In the genomic region with DNA sequence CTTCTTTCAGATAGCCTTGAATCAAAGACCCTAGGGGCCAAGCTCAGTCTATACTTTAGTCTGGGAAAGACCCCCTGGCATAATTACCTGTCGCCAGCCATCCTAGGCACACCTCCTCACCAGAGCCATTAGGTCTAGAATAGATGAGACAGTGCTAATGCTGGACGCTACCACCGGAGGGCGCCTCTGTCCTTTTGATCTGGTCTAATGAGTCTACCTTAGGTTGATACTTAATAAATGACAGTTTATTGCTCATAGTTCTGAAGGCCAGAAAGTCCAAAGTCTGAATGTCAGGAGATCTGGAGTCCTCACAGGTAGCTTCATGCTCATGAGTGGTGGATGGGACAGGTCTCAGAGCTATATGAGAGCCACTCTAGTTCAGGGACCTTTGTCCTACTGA, we compare ENCODE assay signal across 8 mouse cellular contexts.
DNase-seq lines count a peak whose midpoint lies in the region; ATAC-seq and TF ChIP-seq lines count a peak whose summit lies in the region.

No protein-coding gene starts in this region.

- H3K9ac ChIP-seq in forebrain, embryonic 14.5 days (ENCODE audit: low read length): no peak overlapping the region
- no peak overlapping the region for H3K9ac ChIP-seq in forebrain, embryonic 15.5 days (replicated peaks)
- no peak overlapping the region for H3K9ac ChIP-seq in liver, adult 2 months (ENCODE audit: low read depth, low read length)
- H3K9ac ChIP-seq in liver, embryonic 12.5 days: no peak overlapping the region
- no peak overlapping the region for H3K9ac ChIP-seq in lung, embryonic 14.5 days

- 22% methylated on average over 4 of the region's 4 CpGs for WGBS in forebrain, embryonic 14.5 days
- 23% methylated on average over 4 of the region's 4 CpGs for WGBS in forebrain, embryonic 15.5 days
- 24% methylated on average over 4 of the region's 4 CpGs for WGBS in liver, adult 2 months
- WGBS in liver, embryonic 12.5 days (ENCODE audit: insufficient replicate concordance): 10% methylated on average over 4 of the region's 4 CpGs
- 29% methylated on average over 4 of the region's 4 CpGs for WGBS in lung, embryonic 14.5 days

- no peak overlapping the region for H3K4me3 ChIP-seq in forebrain, embryonic 14.5 days (ENCODE audit: low read depth, low read length)
- no peak overlapping the region for H3K4me3 ChIP-seq in forebrain, embryonic 15.5 days
- no peak overlapping the region for H3K4me3 ChIP-seq in liver, adult 2 months (ENCODE audit: insufficient read depth, low read depth, low read length)
- no peak overlapping the region for H3K4me3 ChIP-seq in liver, embryonic 12.5 days
- no peak overlapping the region for H3K4me3 ChIP-seq in lung, embryonic 14.5 days (ENCODE audit: low read depth, low read length)

- H3K79me2 ChIP-seq in liver, adult 2 months (ENCODE audit: control insufficient read depth, insufficient read depth, low read length): no peaks in the 10 kb centered on the region

- 0 out of 2 replicates have a peak, but pooled peaks cover 3% of the 10 kb centered on the region for H3K4me1 ChIP-seq in forebrain, embryonic 14.5 days (ENCODE audit: control insufficient read depth, insufficient read depth, low read length)
- peaks cover 4% of the 10 kb centered on the region; the same call in 1 of the 2 replicates for H3K4me1 ChIP-seq in forebrain, embryonic 15.5 days
- no peaks in the 10 kb centered on the region; the same call in 1 of the 2 replicates for H3K4me1 ChIP-seq in liver, adult 2 months (ENCODE audit: control insufficient read depth, insufficient read depth, low read length)
- H3K4me1 ChIP-seq in liver, embryonic 12.5 days: no peaks in the 10 kb centered on the region
- H3K4me1 ChIP-seq in lung, embryonic 14.5 days (ENCODE audit: insufficient read depth): no peaks in the 10 kb centered on the region

- peak; percentile 68 for TF ChIP-seq CTCF in liver, adult 2 months (IDR thresholded peaks at IDR 0.05; ENCODE audit: low read depth, low read length)
- peak; percentile 56 for TF ChIP-seq CTCF in lung, embryonic 14.5 days (IDR thresholded peaks at IDR 0.05; ENCODE audit: low read depth)

- TF ChIP-seq POLR2A in liver, adult 2 months (IDR thresholded peaks at IDR 0.05; ENCODE audit: extremely low read depth, insufficient read depth, low read length): no peak

- DNase-seq in forebrain, embryonic 14.5 days (ENCODE audit: low spot score): peak; percentile 35
- DNase-seq in liver, adult 2 months (ENCODE audit: extremely low read depth, low read depth, low spot score): peak; percentile 39
- peak; percentile 62 for DNase-seq in adrenal gland, adult 2 months
- DNase-seq in embryo, embryonic 11.5 days (ENCODE audit: low read depth, low spot score): peak; percentile 11
- peak; percentile 49 for DNase-seq in lung, embryonic 14.5 days
- peak; percentile 42 for DNase-seq in thymus, postnatal 25 days

- H3K27ac ChIP-seq in forebrain, embryonic 14.5 days (ENCODE audit: low read depth, low read length): no peak overlapping the region
- no peak overlapping the region for H3K27ac ChIP-seq in forebrain, embryonic 15.5 days (replicated peaks)
- no peak overlapping the region for H3K27ac ChIP-seq in liver, adult 2 months (replicated peaks; ENCODE audit: insufficient read depth, low read depth, low read length)
- H3K27ac ChIP-seq in liver, embryonic 12.5 days: no peak overlapping the region
- H3K27ac ChIP-seq in lung, embryonic 14.5 days (ENCODE audit: low read depth): no peak overlapping the region

- no peak for ATAC-seq in forebrain, embryonic 14.5 days
- ATAC-seq in forebrain, embryonic 15.5 days (replicated peaks): no peak
- no peak for ATAC-seq in liver, embryonic 12.5 days
- ATAC-seq in lung, embryonic 14.5 days (ENCODE audit: insufficient read depth): no peak

- no peak overlapping the region for H3K4me2 ChIP-seq in forebrain, embryonic 14.5 days (ENCODE audit: low read length)
- H3K4me2 ChIP-seq in forebrain, embryonic 15.5 days (replicated peaks): no peak overlapping the region
- H3K4me2 ChIP-seq in liver, embryonic 12.5 days: no peak overlapping the region
- H3K4me2 ChIP-seq in lung, embryonic 14.5 days: no peak overlapping the region

- no peaks in the 10 kb centered on the region for H3K9me3 ChIP-seq in forebrain, embryonic 14.5 days (replicated peaks; ENCODE audit: control insufficient read depth, low read length)
- no peaks in the 10 kb centered on the region for H3K9me3 ChIP-seq in forebrain, embryonic 15.5 days
- no peaks in the 10 kb centered on the region for H3K9me3 ChIP-seq in liver, embryonic 12.5 days (replicated peaks)
- H3K9me3 ChIP-seq in lung, embryonic 14.5 days (ENCODE audit: low read depth, low read length): no peaks in the 10 kb centered on the region

- H3K27me3 ChIP-seq in forebrain, embryonic 14.5 days (replicated peaks; ENCODE audit: control insufficient read depth, insufficient read depth, low read length): no peaks in the 10 kb centered on the region
- H3K27me3 ChIP-seq in forebrain, embryonic 15.5 days: no peaks in the 10 kb centered on the region
- H3K27me3 ChIP-seq in liver, adult 2 months (ENCODE audit: control insufficient read depth, insufficient read depth, low read length): no peaks in the 10 kb centered on the region
- H3K27me3 ChIP-seq in liver, embryonic 12.5 days (replicated peaks): 0 out of 2 replicates have a peak, but pooled peaks cover 5% of the 10 kb centered on the region
- H3K27me3 ChIP-seq in lung, embryonic 14.5 days (ENCODE audit: insufficient read depth, low read length): no peaks in the 10 kb centered on the region

- no peaks in the 10 kb centered on the region for H3K36me3 ChIP-seq in forebrain, embryonic 14.5 days (ENCODE audit: control insufficient read depth, insufficient read depth, low read length)
- no peaks in the 10 kb centered on the region for H3K36me3 ChIP-seq in forebrain, embryonic 15.5 days
- no peaks in the 10 kb centered on the region for H3K36me3 ChIP-seq in liver, adult 2 months (ENCODE audit: control insufficient read depth, insufficient read depth, low read length)
- H3K36me3 ChIP-seq in liver, embryonic 12.5 days: no peaks in the 10 kb centered on the region
- H3K36me3 ChIP-seq in lung, embryonic 14.5 days (ENCODE audit: insufficient read depth): no peaks in the 10 kb centered on the region

Comparison
In these comparisons a context has a peak if more than half of its experiments do, and no peak if none do; other contexts are left out.
1. DNase-seq: peak in every context shown above with its lines; median percentile 62 in adrenal gland, adult 2 months; 49 in lung, embryonic 14.5 days; 42 in thymus, postnatal 25 days; 39 in liver, adult 2 months; 35 in forebrain, embryonic 14.5 days; 11 in embryo, embryonic 11.5 days.